Mouse (Mus musculus): Measurements from ENCODE around the gene Trnt1.

The Trnt1 gene

GRCm38 (mm10) chr6:106791429-106791828 is 22.5 kb downstream of the Trnt1 start:
- no peak for DNase-seq

GRCm38 (mm10) chr6:106792486-106792885 is 23.6 kb downstream of the Trnt1 start:
- no peak for DNase-seq

GRCm38 (mm10) chr6:106793088-106793487 is 24.2 kb downstream of the Trnt1 start:
- no peak for DNase-seq

GRCm38 (mm10) chr6:106793621-106794020 is 24.7 kb downstream of the Trnt1 start:
- no peak for DNase-seq

GRCm38 (mm10) chr6:106794094-106794814 is 25.3 kb downstream of the Trnt1 start:
- DNase-seq, result no peak

DNA sequence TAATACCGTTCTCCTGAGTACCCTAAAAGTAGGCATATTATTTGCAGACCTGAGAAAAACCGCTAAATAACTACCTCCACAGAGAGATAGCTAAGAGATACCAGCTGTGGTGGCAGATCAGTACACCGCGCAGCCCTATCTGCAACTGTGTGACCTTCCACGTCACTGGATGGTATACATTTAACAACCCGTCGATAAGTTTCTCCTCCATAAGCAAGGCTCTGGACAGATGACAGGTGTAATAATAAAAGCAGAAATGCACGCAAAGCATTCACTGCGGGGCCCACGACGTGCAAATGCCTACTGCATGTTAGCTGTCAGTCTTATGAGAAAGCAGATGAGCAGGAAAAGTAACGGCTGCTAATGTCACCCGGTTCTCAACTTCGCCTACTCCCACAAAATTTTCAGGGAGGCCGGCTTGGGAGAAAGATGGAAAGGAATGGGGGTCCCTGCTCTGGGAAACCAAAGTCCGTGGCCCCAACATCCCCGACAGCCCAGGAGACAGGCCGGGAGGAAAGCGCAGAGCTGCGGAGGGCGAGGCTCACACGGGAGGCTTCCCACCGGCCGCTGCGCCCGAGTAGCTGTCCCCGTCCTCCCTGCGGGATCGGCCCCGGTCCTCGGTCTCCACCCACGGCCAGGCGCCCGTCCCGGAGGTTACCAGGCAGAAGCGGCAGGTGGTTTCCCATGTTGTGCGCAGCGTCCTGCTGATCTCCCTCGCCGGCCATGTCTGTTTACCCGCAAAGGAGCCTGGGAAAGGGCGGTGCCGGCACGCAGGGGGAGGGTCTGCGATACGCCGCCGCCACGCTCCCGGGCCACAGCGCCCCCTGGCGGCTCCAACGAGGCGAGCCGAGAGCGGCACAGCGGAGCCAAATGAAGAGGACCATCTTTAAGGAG is 30.7 kb downstream of the Trnt1 start, which contains the start of gene Crbn:
Gene Crbn (minus strand): TSS at position 745 of the 894 bp plus-strand sequence.
- DNase-seq, result peak; percentile 88

DNA sequence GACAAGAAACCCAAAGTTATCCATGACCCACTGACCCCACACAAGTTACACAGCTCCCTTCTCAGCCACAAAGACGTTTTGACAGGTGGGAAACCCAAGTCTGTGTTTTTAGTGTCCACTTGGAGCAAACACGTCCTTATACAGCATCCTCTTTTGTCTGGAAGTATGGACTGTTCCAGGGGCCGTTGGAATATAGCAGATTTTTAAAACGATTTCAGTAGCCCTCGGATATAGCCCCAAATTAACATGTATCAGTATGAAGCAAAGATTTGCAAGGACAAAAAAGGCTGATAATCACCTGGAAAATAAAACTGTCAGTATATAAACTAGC is 31.3 kb downstream of the Trnt1 start:
- DNase-seq, result no peak

GRCm38 (mm10) chr6:106804904-106805303 is 36.0 kb downstream of the Trnt1 start:
- DNase-seq, result peak; percentile 51

GRCm38 (mm10) chr6:106809161-106809560 is 40.2 kb downstream of the Trnt1 start:
- no peak for DNase-seq

DNA sequence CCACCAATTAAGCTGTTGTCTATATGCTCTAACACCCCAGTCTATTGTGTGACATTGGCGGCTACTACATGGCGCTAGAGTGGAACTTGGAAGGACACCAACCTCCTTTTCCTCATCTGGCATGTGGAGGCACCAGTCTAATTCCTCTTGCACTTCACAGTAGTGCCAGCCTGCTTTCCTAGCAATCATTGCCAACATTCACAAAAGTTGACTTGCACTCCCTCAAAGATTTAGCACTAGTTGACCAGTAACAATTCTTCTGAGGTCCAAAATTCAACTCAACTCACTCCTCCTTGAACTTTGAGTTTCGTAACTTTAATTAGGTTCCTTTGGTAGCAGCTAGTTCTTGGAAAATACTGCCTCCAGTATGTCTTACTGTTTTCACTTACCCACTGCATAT is 41.8 kb downstream of the Trnt1 start:
- no peak for DNase-seq

GRCm38 (mm10) chr6:106819246-106819645 is 50.3 kb downstream of the Trnt1 start:
- DNase-seq, result no peak

GRCm38 (mm10) chr6:106819906-106820305 is 51.0 kb downstream of the Trnt1 start:
- DNase-seq, result no peak

DNA sequence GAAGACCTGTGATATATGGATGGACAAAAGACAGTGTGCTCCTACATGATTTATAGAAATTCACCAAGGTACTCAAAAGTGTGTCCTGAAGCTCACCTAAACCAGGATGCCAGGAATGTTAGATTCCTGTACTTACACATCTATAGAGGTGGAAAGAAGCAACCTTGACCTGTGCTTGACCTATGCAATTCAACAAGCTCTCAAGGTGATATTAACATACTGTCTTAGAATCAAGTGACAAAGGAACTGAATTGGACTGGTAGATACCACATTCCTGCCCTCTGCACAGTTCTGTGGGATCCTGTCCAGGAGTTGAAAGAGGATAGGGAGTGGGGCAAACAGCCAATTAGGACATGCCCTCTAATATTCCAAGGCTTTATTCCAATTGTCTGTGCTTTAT is 51.6 kb downstream of the Trnt1 start:
- no peak for DNase-seq

DNA sequence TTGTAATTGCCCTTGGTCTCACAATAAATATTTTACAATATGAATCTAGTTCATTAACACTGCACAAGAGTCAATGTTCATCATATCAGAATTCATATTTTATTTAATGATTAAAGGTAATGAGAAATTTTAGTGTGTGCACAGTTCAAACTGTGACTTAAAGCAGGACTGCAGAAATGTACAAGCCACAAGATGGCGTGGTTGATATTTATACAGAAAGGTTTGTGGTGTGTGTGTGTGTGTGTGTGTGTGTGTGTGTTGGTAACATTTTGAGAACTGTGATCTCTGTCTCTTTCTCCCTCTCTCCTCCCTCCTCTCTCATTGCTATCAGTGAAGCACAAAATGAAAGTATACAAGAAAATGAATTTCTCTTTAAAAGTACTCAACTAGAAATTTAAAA is 53.4 kb downstream of the Trnt1 start:
- DNase-seq, result peak; percentile 59
